Mouse (Mus musculus) skeletal muscle tissue, adult 2 months (tissue): ENCODE data around the gene Adgrg3.
"Not testable (repeated sequence)": the region's sequence is repeated elsewhere in the genome, so short reads cannot be mapped to it uniquely, and the experiment has no call there.

Experiments
- DNase-seq: peaks from one replicate; pipeline ENCODE4 v3.0.0-alpha.2; 2012; ENCODE audit warnings: low read depth, low spot score

The Adgrg3 gene

DNA sequence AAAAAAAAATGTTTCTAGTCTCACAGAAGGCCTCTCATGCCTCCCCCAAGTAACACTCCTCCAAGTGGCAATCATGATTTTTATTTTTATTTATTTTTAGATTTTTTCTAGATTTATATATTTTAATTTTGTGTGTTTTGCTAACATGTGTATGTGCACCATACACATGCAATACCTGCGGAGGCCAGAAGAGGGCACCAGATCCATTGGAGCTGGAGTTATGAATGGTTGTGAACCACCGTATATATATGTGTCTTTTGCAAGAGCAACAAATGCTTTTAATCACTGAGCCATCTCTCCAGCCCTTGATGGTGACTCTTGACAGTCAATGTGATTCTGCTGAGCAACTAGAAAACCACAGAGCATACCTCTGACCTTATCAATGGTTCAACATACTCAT is 7.9 kb downstream of the Adgrg3 start:
- DNase-seq = no peak

DNA sequence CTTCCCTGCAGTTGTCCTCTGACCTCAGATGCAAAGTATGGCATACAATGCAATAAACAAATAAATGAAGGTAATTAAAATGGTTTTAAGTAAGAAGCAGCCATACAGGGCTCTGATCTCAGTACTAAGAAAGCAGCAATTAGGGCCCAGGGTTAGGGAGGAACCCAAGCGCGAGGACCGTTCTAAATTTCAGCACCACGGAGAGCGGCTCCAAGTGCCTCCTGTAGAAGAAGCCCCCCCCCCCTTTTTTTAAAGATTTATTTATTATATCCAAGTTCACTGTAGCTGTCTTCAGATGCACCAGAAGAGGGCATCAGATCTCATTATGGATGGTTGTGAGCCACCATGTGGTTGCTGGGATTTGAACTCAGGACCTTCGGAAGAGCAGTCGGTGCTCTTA is 10.9 kb downstream of the Adgrg3 start:
- DNase-seq = not testable (repeated sequence)

DNA sequence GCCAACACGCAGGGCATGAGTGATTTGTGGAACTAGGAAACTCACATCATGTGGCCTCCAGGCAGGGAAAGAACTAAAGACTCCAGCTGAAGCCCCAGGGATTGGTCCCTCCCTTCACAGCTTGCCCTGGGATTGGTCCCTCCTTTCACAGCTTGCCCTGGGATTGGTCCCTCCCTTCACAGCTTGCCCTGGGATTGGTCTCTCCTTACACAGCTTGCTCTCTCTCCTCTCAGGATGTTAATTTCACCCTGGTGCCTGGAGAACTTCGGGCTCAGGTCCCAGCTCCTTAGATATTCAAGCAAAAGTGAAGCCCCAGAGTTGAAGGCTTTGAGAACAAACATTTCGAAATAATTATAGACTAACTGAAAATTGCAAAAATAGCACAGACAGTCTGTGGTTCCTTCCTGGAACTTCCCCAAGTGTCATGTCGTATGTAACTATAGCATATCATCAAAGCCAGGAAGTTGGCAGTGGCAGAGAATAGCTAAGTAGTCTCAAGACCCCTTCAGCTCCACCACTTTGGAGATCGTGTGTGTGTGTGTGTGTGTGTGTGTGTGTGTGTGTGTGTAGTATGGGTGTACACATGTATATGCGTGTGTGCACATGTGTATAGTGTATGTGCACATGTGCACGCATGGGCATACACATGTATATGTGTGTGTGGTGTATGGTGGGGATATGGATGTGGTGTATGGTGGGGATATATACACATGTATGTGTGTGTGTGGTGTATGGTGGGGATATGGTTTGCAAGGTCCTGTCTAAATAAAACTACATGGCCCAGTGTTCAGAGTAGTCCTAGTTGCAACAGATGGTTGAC is 19.8 kb downstream of the Adgrg3 start:
- DNase-seq = peak; percentile 40

DNA sequence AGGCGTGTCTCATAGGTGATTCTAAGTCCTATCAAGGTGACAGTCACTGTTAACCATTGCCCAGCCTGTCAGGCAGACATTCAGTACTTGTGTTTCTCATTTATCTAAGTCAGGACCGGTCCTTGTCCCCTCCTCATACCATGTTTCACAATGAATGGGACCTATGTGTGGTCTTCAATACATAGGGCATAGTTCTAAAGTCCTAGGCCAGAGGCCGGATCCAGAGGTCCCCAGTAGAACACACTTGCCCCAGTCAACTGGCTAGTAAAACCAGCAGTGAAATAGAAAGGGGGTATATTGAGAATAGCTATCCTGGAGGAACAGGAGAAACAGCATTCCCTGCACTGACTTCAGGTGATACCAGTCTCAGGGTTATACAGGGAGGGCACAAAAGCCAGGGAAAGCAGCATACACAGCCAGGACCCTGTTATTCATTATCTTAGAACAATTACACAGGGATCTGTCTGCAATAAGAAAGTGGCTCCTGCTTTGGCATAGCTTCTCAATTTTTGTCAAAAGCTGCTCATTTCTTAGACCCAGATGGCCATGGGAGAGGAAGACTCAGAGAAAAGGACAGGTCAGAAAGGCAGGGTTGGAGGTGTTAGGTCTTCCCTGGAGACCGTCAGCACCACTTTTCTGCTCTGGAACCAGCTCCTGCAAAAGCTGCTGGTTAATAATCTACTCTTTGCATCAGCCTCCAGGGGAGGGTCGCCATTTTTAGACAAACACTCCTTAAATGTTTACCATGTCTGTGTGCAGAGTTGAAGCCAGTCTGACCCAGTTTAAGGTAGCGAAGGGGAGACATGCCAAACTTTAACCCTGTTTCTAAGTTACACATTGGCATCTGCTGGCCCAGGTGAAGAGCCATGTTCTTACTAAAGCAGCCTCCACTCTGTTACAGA is 24.6 kb downstream of the Adgrg3 start:
- DNase-seq = no peak

DNA sequence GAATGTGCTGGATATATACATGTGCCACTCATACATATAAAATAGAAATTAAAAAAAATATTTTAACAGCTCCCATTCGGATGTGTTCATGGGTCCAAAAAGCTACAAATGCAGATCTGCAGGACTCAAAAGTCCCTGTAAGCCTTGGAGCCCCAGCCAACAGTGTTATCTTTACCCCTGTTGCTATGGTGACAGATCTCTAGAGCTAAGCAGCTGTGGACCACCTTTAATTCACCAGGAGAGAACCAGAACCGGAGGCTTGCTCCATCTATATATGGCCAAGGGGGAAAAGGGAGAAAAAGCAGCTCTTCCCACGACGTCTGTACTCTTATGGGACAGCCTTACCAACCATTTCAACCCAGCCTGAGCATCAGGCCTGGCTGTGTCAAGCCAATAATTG is 27.3 kb downstream of the Adgrg3 start:
- no peak for DNase-seq

DNA sequence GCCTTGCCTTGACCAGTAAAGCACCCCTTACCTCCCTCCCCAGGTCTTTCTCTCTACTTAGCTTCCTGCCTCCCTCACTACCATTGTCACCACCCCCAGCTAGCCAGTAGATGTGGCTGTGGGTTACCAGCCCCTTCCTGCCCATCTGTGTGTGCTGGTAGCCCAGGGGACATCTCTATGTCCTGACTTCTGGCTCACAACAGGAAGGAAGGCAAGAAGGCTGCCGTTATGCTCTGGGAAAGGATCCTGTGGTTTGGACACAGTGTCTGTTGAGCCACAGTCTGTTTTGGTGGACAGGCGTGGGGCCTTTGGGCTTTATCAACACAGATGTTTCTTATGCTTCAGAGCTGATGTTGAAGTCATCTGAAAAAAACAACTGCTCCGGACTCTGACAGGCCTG is 29.5 kb downstream of the Adgrg3 start:
- peak; percentile 14 for DNase-seq

DNA sequence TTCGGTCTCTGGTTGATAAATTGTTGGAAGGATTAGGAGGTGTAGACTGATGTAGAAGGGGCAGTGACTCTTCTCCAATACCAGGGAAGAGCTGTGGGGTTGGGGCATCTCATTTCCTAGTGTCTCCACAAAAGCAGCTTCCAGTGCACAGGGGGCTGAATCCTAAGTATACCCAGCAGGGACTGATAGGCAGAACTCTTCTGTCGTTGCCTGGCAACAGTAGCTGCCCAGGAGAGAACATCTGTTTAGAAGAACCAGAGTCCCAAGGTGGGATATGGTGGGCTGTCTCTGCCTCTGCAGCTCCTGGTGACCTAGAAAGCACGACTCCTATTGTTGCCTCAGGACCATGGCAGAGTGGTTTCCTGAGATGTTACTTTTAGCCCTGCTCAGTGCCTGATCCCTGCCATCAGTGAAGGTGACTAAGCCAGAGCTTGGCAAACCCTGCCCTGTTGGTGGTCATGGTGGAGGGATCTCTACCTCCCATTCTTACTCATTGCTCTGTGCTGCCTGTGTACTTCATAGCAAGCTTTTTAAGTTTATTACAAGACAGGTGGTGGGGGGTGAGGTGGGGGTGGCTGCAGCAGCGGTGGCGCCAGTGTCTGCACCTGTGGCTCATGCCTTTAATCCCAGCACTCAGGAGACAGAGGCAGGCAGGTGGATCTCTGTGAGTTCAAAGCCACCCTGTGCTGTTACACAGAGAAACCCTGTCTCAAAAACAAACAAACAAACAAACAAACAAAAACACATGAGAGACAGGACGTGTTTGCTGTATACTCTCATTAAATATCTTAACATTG is 30.6 kb downstream of the Adgrg3 start:
- no peak for DNase-seq

DNA sequence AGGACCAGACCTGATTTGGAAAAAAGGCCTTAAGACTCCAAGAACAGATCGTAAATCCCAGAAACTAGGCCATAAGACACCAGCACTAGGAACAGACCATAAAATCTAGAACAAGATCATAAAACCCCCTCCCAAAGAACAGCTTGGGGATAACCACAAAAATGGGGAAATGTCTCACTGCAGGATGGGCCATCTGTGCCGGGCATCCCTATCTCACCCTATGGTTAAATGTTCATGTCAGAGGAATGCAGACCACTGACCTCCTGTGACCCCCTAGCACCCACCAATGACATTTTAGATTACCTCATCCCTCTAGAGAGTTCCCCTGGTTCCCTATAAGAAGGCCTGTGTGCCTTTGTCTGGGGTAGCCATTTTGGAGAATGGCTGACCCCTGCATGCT is 32.1 kb downstream of the Adgrg3 start:
- DNase-seq = no peak

DNA sequence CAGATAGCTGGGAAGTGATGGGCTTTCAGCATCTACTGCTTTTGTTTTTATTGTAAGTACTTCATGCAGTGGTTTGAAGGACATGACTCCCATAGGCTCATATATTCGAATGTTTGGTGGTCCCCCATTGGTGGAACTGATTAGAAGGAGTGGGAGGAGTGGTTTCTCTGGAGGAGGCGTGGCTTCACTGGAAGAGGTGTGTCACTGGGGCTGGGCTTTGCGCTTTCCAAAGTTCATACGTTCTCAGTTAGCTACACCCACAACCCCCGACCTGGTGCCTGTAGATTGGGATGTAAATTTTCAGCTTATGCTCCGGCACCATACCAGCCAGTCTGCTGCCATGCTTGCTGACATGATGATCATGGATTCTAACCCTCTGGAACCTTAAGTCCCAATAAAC is 36.9 kb downstream of the Adgrg3 start:
- no peak for DNase-seq

DNA sequence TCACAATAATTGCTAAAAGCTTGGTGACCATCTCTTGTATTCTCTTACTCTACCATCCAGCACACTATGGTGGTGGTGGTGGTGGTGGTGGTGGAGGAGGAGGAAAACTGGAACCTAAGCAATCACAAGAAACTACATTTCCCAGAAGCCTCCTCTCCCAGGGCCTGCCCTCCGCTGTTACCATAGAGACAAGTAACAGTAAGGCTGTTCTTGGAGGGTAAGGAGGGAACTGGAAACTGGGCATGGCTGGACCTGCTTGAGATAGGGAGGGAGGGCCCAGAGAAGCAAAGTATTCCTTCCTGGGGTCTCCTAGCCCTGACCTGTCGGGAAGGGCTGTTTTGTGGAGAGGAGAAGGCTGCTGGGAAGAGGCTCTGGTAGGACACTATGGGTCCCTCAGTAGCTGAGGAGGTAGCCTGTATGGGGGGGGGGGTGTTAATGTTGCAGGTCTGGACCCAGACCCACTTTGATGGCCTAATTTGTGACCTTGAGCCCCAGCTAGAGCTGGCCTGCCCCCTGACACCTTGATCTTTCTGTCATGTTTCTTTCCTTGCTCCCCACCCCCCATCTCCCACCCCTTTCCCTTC is 37.5 kb downstream of the Adgrg3 start, which contains the start of gene Drc7:
TSS of gene Drc7 (plus strand) at position 177 of the 584 bp plus-strand sequence.
- peak; percentile 13 for DNase-seq

DNA sequence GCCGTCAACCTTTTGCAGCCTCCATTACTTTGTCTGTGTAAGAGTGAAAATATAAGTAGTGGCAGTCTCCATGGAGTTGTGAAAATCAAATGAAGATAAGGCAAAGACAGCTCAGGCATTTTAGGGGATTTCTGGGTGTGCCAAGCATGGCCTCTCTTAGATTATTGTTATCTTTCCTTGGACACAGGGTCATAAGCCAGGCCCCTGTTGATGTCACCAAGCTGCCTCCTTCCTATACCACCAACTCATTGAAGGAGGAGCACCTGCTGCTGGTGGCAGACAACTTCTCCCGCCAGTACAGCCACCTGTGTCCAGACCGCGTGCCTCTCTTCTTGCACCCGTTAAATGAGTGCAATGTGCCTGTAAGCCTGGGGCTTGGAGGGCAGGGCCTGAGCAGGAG is 38.9 kb downstream of the Adgrg3 start:
- no peak for DNase-seq

DNA sequence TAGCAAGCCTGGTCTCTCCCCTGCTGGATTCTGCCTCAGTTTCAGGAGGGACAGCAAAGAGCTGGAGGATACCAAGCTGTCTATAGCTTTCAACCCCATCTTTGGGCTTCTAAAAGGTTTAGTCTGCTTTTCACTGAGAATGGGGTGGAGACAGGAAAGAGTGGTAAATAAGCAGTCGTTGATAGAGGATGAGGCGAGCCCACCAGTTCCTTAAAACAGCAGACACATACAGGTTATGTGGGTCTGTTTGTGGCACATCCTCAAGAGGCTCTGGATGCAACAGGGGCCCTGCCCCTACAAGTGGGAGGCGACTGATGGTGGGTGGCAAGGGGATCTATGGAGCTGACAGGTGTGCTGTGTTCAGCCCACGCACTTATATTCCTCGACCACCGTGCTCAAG is 41.2 kb downstream of the Adgrg3 start:
- DNase-seq = no peak

DNA sequence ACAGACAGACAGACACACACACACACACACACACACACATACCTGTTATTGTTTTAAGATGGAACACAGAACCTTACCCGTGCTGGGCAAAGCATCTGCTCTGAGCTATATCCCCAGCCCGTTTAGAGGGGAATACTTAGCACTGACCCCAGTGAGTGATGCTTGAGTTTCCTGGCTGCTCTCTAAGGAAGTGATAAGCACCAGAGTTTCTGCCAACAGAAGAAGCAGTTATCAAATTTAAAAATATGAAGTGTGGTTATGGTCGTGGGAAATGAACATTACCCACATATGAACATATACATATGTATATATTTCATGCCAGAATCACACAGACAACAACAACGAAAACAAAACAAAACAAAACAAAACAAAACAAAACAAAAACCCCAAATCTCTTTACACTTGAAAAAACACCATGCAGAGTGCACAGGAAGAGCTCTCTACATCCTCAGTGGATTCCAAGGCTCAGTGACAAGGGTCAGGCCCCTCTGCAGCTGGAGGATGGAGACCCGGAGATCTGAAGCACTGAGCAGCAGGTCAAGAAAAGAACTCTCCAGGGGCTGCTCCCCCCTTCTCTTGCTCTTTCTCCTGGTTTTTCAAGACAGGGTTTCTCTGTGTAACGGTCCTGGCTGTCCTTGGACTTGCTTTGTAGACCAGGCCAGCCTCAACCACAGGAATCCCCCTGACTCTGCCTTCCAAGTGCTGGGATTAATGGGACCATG is 42.5 kb downstream of the Adgrg3 start:
- no peak for DNase-seq

DNA sequence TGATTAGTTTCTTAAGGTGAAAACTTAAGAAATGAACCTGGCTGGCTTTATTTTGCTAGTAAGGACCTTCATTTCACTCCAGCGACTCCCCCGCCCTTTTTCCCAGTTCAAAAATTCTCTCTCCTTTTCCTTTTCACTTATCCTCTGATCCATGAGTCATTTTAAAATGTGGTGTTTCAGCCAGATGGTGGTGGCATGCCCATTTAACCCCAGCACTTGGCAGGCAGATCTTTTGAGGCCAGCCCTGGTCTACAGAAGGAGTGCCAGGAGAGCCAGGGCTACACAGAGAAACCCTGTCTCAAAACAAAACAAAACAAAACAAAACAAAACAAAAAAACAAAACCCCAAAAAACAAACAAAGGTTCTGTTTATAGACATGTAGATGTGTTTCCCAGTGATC is 47.0 kb downstream of the Adgrg3 start:
- DNase-seq = no peak

DNA sequence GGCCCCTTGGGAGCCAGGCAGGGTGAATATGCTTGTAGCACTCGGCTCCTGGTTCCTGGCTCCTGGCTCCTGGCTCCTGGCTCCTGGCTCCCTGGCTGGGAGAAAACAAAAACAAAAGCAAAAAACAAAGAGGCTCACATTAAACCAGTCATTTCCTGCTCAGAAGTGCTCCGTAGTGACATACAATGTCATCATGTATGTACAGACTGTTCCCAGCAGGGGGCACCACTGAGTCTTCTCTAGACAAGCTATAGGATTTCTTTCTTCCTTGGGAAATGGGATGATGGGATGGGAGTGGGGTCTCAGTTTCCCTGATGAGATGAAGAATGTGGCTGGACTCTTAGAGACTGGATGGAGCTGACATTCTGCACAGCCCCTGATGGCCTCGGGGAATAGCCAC is 50.1 kb downstream of the Adgrg3 start:
- DNase-seq = peak; percentile 14

DNA sequence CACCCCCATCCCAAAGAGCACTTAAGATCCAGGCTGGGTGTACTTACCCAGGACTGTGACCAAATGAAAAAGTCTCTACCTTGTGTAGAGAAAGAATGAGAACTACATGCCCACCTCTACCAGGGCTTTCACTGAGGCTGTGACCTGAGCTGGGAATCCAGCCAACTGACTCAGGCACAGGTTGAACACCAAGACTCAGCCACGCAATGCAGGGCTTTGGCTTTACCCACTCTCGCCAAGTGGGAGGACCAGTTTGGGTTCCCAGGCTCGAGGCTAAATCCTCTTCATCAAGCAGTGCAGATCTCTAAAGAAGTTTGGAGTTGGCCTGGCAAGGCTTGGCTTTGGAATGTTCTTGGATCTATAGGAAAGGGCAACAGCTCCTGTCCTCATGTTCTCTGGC is 58.0 kb downstream of the Adgrg3 start:
- DNase-seq = no peak

DNA sequence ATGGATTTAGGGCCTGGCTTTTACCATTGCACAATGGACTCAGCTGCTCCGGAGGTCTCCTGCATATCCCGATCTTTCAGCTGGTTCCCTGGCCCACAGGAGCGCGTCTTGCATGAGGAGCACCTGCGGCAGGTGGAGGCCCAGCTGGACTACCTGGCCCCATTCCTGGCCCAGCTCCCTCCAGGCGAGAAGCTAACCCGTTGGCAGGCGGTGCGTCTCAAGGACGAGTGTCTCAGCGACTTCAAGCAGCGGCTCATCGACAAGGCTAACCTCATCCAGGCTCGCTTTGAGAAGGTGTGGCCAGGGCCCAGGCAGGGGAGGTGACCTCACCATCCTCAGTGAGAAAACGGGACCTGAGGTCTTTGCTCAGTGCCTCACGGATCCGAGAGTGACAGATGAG is 58.7 kb downstream of the Adgrg3 start:
- DNase-seq = no peak

DNA sequence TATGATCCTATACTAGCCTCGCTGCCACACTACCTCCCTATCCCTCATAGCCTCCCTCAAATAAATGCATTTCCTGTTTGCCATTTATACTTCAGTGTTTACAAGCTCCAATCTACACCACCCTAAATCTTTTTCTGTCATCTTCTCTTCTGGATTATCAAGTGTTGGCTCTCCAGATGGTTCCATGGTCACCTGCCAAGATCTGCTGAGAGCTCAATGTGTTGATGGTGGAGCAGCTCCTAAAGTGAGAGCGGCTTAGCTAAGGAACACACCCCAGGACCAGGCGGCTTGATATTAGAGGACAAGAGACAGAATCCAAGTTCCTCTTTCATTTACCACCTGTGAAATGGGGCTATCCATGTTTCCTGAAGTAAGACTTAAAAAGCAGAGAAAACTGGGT is 60.6 kb downstream of the Adgrg3 start:
- DNase-seq = no peak

DNA sequence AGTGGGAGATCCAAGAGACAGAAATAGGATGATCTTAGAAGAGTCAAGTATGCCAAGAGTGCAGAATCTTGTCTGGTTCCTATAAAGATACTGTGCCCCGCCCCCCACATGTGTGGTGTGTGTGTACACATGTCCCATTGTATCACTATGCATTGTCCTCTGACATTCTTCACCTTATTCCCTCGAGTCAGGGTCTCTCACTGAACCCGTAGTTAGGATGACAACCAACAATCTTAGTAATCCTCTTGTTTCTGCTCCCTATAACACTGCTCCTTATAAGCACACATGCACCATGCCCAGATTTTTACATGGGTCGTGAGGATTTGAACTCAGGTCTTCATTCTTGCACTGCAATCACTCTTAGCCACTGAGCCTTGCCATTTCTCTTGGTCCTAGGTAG is 61.8 kb downstream of the Adgrg3 start:
- DNase-seq = no peak

DNA sequence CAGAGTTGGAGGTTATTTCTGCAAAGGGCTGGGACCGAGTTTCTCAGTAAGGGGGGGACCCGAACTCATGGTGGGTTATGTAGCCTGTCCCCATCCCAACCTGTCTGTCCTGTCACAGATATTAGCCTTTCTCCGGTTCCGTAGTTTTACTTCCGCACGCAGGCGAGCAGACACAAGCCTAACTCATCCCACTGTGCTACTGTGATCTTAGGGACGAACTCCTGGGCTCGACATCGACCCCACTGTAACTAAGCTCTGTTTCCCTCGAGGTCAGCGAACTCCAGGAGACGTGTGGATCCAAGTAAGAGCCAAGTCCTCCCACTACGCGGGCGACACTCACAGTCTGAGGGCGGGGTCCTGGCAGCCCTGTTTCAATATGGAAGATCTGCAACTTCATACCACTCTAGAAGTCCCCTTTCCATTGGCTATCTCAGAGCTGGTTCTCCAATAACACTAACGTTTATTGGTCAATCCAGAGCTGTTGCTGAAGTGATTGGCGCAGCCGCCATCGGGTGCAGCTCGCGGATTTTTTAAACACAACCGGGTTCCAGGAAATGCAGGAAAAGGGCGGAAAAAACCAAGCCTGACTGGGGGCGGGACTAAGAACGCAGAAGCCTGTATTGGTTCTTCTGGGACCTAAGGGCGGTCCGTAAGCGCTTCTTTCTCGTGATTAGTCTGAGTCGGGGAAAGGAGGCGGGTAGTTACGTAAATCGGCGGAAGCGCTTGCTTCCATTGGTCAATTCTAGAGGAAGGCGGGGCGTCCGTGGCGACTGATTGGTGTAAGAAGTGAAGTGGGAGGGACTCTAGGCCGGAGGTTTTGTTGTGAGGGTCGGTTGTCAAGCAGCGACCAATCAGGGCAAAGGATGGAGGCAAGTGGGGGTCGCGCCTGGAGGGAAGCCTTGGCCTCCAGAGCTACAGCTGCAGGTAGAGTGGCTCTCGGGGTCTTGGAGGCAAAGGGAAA is 63.2 kb downstream of the Adgrg3 start, which contains the start of gene Katnb1:
TSS of gene Katnb1 (plus strand) at position 806 of the 961 bp plus-strand sequence.
- DNase-seq = peak; percentile 100
